Mouse (Mus musculus): ENCODE data around the gene Spef1. TPM values are rescaled to one million over a fixed set of nuclear protein-coding genes. Genes with fewer than 3 reads are reported as not detected.
A peak's percentile ranks its signal among the peaks of the same experiment; 100 is the strongest.

Spef1 gene
- total RNA-seq, 2 experiments from 2014 or later = 6.3 to 7.2 TPM

GRCm38 (mm10) chr2:131205521-131206182 lies 18.6 kb upstream of the Spef1 start:
- DNase-seq = no peak

DNA sequence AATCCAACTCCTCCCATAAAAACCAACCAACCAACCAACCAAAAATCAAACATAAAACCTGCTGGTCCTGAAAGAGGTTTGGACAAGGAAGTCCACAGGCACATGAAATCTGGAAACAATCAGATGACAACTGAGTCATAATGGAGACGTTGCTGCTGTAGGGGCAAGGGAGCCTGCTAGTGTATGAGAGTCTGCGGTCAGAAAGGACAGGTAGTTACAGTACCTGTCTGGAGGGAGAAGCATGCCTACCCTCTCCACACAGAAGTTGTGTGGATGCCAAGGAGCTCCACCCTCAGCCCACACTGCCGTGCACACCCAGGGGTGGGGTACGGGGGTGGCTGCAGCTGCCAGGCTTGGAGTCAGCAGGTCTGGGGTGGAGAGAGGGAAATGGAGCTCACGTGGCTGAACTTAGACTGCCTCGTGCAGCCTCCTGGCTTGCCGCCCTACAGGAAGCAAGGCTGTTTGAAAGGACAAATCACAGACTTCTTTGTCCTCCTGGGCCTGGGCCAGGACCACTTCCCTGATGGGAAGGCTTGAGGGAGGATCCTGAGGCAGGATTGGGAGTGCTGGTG lies 17.4 kb upstream of the Spef1 start:
- DNase-seq = peak; percentile 96

DNA sequence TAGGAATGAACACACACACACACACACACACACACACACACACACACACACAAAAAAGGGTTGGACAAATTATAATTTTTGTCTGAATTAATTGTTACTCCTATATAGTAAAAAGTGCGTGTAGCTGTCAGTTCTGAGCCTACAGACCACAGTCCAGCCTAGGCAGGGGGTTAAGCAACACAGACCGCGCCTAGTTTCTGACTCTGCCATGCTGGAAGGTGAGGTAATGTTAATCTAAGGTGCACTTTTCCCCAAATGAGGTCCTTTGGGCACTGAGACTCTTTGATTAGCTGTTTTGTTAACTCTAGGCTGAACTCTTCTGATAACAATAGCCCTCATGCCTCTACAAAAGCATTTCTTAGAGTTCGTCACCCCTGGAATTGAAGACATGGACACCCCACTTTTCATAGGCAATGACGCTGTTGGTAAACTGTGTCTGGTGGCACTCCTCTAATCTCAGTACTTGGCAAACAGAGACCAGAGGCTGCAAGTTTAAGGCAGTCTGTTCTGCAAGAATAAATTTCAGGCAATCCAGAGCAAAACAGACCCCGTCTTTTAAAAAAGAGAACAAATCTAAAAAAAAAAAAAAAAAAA lies 16.8 kb upstream of the Spef1 start:
- no peak for DNase-seq

DNA sequence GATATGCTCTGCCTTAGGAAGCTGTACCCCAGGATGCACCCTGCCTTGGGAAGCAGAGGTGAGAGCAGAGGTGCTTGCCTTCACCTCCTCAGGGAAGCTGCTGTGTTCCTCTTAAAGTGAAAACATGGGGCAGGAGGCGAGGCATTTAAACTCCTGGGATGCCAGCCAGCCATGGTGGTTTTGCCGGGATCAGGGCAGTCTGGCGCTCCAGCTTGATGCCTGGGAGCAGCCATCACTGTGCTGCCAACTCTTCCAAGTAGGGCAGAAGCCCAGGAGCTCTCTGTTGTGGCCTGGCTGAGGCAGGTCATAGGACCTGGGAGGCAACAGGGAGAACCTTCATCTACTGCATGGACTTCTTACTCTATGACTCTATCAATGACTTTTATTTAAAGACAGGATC lies 14.2 kb upstream of the Spef1 start:
- no peak for DNase-seq

DNA sequence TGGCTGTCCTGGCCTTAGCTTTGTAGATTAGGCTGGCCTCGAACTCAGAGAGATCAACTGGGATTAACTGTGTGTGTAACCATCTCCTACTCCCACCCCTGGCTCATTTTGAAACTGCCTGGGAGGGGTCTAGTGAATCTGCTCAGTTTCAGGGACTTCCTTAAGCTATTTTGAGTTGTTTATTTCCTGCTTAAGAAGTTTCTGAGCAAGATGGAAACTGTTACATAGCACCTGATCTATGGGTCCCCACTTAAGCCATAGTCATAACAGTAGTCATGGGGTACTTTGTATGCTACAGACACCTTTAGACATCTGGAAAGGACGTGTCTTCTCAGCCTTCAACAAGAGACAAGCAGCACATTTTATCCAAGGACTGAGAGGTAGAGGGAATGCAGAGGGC lies 13.6 kb upstream of the Spef1 start:
- no peak for DNase-seq

DNA sequence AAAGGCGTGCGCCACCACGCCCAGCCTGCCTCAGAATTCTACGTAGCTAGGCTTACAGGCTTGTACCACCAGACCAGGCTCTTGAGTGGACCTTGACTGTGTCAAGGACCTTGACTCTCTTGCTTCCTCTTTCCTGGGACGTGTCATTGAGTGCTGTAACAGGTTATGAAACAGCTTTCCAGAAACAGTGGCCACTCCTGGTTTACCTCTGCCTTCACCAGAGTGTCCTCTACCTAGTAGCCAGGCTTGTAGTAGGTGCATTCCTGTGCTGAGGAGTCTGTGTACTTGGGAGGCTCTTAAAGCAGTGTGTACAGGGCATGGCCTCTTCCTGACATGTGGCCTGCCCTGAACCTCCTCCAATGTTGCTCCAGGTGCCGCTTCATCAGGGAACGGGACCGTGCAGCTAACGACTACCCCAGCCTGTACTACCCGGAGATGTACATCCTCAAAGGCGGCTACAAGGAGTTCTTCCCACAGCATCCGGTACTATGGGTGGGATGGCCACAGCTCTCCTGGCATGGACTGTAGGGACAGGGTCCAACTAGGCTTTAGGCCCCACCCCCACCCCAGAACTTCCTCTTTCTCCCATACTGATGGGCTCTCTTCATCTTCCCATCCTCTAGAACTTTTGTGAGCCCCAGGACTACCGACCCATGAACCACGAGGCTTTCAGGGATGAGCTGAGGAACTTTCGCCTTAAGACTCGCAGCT lies 9.7 kb upstream of the Spef1 start:
- no peak for DNase-seq

GRCm38 (mm10) chr2:131191005-131191390 lies 3.9 kb upstream of the Spef1 start:
- DNase-seq = no peak

DNA sequence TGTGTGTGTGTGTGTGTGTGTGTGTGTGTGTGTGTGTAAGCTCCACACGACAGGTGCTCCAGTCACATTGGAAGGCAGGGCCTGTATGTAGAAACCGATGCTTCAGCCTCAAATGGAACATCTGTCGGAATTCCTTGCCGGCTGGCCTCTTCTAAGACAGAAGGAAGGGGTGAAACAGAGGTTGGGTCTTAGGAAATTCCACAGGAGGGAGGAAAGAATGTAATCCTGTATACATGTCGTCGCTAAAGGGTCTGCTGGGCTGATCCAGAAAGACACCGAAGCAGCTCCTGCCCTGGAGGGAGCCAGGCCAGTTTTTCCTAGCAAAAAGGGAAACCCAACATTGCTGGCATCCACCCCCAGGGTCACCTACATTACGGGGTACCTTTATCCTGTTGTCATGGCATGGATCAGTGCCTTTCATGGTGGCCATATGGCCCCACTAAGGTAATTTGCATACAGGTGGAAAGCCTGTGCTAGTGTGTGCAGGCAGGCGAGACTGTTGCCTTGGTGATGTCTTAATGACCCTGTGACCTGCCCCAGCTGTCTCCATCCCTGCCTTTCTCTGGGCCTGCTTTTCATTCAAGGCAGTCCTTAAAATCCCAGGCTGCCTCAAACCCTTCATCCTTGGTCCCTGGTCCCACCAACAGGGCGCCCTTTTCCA lies 3.4 kb upstream of the Spef1 start:
- DNase-seq = no peak

GRCm38 (mm10) chr2:131189521-131190309 lies 2.6 kb upstream of the Spef1 start:
- no peak for DNase-seq

- DNase-seq = no peak
These were observed 1.2 kb upstream of the Spef1 start for GRCm38 (mm10) chr2:131188311-131188710.

DNA sequence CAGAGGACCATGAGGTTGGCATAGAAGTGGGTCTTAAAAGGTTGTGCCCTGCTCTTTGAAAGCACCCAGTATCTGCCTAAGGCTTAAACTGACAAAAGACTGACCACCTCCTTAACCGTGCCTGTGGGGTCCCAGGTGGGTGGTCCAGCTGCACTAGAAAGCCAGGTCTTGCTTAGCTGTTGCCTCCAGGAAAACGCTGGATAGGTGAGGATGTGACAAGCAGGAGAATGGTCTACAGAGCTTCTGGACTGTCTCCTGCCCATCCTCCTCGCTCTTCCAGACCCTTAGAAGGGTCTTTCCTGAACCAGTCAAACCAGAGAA lies 480 bp upstream of the Spef1 start:
- no peak for DNase-seq

DNA sequence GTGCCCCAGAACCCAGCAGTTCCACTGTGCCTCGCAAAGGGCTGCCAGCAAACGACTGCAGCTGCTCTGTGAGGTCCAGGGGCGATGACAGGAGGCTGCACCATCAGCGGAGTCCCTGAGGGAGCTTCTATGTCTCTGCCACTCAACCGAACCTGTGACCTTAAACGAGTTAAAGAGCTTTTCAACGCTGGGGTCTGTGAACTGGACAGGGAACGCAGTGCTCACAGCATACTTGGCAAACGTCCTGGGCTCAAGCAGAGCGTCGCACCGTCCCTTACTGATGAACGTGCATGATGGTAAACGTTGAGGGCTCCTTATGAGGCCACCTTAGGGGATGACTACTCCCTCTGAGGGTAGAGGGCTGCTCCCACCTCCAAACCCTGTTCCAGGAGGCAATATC lies 739 bp downstream of the Spef1 start:
- peak; percentile 48 for DNase-seq

GRCm38 (mm10) chr2:131179990-131180587 lies 7.0 kb downstream of the Spef1 start, which contains the start of gene Cenpb:
Cenpb (minus strand) TSS chr2:131180067.
- DNase-seq = peak; percentile 90

- DNase-seq = peak; percentile 73
These were observed 7.7 kb downstream of the Spef1 start for GRCm38 (mm10) chr2:131179246-131179886.

DNA sequence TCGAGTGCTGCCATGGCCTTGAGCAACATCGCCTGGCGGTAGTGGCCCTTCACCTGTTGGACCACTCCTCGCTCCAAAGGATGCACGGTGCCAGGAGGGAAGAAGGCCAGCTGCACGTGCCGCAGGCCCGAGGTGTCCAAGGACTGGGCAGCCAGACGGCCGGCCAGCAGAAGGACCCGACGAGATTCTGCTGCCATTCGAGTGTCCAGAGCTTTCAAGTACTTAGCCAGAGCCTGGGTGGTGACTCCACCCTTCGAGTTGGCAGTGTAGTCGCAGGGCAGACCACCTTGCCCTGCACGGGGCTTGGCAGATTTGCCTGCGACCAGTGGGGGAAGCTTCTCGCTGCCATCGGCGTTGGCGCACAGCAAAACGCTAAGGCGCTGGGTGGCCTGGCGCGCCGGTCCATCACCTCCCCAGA lies 8.2 kb downstream of the Spef1 start:
- no peak for DNase-seq

GRCm38 (mm10) chr2:131177932-131178331 lies 9.2 kb downstream of the Spef1 start:
- DNase-seq = no peak

DNA sequence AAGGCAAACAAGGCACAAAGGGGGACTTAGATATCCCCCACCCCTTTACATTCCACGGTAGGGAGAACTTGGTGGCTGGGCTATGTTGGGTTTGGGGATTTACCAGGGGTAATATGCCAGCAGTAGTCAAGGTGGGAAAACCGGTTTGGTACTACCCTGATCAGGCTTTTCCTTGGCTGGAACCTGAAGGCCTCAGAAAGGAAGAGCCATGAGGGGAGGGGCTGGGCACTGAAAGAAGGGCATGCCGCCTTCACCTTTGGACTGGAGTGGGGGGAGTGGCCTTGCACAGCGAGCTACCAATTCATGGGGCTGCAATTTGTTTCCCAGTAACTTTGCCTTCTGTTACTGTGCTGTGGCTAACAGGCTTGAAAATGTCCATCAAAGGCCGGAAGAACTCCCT lies 10.6 kb downstream of the Spef1 start:
- no peak for DNase-seq

DNA sequence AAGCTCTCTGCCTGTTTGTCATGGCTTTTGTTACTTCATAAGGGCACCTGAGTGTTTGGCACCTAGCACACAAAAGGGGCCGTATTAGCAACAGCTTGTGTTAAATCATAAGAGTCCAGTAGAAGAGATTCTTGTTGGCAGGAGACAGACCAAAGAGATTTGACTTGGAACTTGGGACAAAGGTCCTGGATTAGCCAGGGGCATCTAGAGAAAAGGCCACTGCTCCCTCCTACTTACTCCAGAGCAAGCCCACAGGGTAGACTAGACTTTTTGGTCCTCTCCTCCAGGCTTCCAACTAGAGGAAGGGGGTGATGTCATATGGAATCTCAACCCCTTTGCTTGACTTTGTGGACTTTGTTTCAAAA lies 11.2 kb downstream of the Spef1 start:
- no peak for DNase-seq

DNA sequence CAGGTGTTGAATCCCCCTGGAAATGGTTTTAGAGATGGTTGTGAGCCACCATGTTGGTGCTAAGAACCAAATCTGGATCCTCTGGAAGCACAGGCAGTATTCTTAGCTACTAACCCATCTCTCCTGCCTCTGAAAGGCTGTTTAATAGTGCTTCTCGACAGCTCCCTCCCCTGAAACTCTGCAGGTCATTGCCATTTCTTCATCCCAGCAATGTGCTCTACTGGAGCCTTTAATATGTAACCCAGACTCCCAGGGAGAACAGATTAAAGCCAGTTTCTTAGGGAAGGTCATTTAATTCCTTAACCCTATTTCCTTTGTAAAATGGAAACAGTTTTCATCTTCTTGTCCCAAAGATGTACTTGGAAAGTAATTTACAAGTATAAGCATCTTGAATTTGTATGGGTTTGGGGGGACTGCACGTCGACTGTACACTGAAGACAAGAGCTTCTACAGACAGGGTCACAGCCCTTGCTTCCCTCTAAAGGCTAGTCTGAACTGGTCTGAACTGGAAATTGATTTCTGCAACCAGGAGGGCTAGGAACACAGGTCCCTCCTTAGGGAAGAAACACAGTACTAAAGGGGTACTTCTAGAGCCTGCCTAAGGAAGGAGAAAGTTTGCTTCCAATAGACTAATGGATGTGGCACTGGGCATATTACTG lies 11.7 kb downstream of the Spef1 start:
- DNase-seq = no peak

DNA sequence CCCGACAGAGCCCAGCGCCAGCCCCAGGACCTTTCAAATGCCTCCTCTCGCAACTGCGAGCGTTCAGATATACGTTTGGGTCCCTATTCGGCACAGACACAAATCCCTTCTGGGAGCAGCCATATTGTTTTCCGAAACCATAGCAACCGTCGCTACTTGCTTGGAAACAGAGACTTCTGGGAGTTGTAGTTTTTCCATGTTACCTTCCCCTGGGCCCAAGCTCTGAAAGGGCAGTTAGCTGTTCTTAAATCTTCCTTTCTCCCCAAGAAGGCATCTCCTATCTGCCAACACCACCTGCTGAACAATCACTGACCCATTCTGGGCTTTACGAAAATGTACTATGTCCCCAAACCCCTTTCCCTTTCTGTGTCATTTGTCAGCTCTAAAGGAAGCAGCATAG lies 12.4 kb downstream of the Spef1 start:
- peak; percentile 62 for DNase-seq

- DNase-seq = no peak
These were observed 14.8 kb downstream of the Spef1 start for GRCm38 (mm10) chr2:131172322-131172721.

Measured in heart, postnatal 4 days (tissue).